Mouse (Mus musculus) hindbrain, embryonic 11.5 days (tissue): ENCODE data around the gene Tgm5. TPM values are rescaled to one million over a fixed set of nuclear protein-coding genes. Genes with fewer than 3 reads are reported as not detected.

Experiments
- ATAC-seq: fragments of 200-750 bp; cut with Nextera tagmentation; 2 replicates; pipeline ENCODE4 v1.8.0; 2017; ENCODE audit warnings: mild to moderate bottlenecking, moderate TSS enrichment, moderate library complexity; ENCODE audit not compliant: low FRiP score
- DNase-seq: peaks from one replicate; pipeline ENCODE4 v3.0.0-alpha.2; 2015; ENCODE audit warnings: low spot score
- H3K27ac ChIP-seq: fragments of 300-500 bp; sonication (generic); 2 replicates; pipeline ENCODE4 v1.5.1; 2014; ENCODE audit warnings: mild to moderate bottlenecking, low read depth, low read length
- H3K27me3 ChIP-seq: fragments of 300-500 bp; sonication (generic); 2 replicates; pipeline ENCODE4 v1.6.1; 2014; ENCODE audit warnings: mild to moderate bottlenecking, low read length, moderate library complexity, mixed read lengths; ENCODE audit not compliant: control insufficient read depth, insufficient read depth
- H3K36me3 ChIP-seq: fragments of 300-500 bp; sonication (generic); 2 replicates; pipeline ENCODE4 v1.6.1; 2014; ENCODE audit warnings: mild to moderate bottlenecking, low read length, moderate library complexity, mixed read lengths; ENCODE audit not compliant: control insufficient read depth, insufficient read depth
- H3K4me1 ChIP-seq: fragments of 300-500 bp; sonication (generic); replicated peaks from 2 replicates; pipeline ENCODE4 v1.6.1; 2014; ENCODE audit warnings: low read length, mixed read lengths; ENCODE audit not compliant: control insufficient read depth, insufficient read depth
- H3K4me2 ChIP-seq: fragments of 300-500 bp; sonication (generic); replicated peaks from 2 replicates; pipeline ENCODE4 v1.6.1; 2014; ENCODE audit warnings: mild to moderate bottlenecking, low read depth, low read length
- H3K4me3 ChIP-seq: fragments of 300-500 bp; sonication (generic); 2 replicates; pipeline ENCODE4 v1.5.1; 2014; ENCODE audit warnings: low read depth, low read length
- H3K9ac ChIP-seq: fragments of 300-500 bp; sonication (generic); 2 replicates; pipeline ENCODE4 v1.6.1; 2014; ENCODE audit warnings: low read depth, low read length
- H3K9me3 ChIP-seq: fragments of 300-500 bp; sonication (generic); 2 replicates; pipeline ENCODE4 v1.6.1; 2016; ENCODE audit warnings: low read length; ENCODE audit not compliant: control insufficient read depth
- WGBS: fragments of 180-500 bp; shearing (Covaris S2); extraction: QIAGEN DNeasy Blood & Tissue Kit; methylation state at CpG from one replicate; pipeline ENCODE4 v1.1.7; 2014; 5-methylcytosine and 5-hydroxymethylcytosine counted together
- polyA plus RNA-seq: library from polyadenylated mRNA; unstranded; fragments of >200 nt; fragmentation: Nextera tagmentation; extraction: Ambion mirVana; gene quantifications from 2 replicates; pipeline ENCODE4 v1.2.1, GENCODE M21; 2014

The Tgm5 gene
- polyA plus RNA-seq, 1 experiment from 2014 or later = not detected

DNA sequence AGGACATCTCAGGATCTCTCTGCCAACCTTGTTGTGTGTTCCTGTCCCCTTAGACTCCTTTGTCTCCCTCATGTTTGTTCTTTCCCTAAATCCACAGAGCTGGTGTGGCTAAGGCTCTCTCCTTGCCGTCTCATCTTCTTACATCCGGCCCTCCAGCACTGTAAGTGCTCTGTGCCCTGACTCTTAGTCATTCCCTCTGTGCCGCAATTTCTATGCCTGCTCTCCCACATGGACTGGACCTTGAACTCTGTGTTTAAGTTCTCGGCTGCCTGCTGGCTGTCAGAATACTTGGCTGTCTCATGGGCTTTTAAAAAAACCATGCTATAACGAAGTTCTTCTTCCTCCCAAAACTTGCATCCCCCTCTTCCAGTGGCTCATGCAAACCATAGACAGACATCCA is 62.7 kb downstream of the Tgm5 start:
- no peaks in the 10 kb centered on the region for H3K27me3 ChIP-seq
- H3K9ac ChIP-seq = no peak overlapping the region
- WGBS = 80% methylated on average over 5 of the region's 5 CpGs
- no peaks in the 10 kb centered on the region for H3K4me1 ChIP-seq
- H3K9me3 ChIP-seq = no peaks in the 10 kb centered on the region
- DNase-seq (no peak), ATAC-seq (no peak)
- no peaks in the 10 kb centered on the region for H3K36me3 ChIP-seq
- no peak overlapping the region for H3K4me3 ChIP-seq
- no peak overlapping the region for H3K27ac ChIP-seq
- no peak overlapping the region for H3K4me2 ChIP-seq

DNA sequence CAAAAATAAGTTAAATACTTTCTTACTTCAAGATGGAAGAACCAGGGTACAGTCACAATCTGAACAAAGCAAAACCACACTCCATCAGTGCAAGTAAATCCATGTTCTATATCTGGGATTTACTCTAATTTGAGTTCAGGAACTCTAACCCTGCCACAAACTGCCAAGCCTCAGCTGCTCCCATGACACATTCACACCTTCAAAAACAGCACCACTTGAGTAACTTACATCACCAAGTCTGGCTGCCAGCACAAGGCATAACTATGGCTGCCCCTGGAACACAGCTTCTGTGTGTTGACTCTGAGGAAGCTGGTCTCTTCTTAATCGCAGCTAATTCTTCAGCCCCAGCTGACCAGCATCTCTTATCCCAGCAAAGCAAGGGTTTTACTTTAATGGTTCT is 68.5 kb downstream of the Tgm5 start:
- ATAC-seq (no peak), DNase-seq (no peak)
- H3K4me1 ChIP-seq = no peaks in the 10 kb centered on the region
- WGBS = 86% methylated on average over 1 of the region's 1 CpGs
- H3K9ac ChIP-seq = no peak overlapping the region
- H3K4me2 ChIP-seq = no peak overlapping the region
- no peak overlapping the region for H3K27ac ChIP-seq
- 0 out of 2 replicates have a peak, but pooled peaks cover 2% of the 10 kb centered on the region for H3K36me3 ChIP-seq
- no peak overlapping the region for H3K4me3 ChIP-seq
- no peaks in the 10 kb centered on the region for H3K27me3 ChIP-seq
- no peaks in the 10 kb centered on the region for H3K9me3 ChIP-seq

DNA sequence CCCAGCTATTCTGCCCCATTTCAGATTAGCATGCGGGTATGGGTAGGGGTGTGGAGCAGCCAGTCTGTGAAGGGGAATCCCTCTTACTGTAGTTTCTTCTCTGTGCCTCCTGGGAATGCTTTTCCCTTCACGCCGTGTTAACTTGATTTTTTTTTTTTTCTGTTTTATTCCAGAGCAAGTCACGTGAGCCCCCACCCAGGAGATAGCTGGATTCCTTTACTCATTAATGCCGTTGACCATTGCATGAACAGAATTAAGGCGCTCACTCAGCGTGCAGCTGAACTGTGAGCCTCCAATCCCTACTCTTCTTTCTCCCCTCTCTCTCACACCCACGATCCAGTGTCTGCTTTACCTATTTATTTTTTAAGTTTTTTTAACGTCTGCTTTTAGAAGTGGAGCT is 69.4 kb downstream of the Tgm5 start:
- H3K9me3 ChIP-seq = no peaks in the 10 kb centered on the region
- H3K9ac ChIP-seq = no peak overlapping the region
- WGBS = 90% methylated on average over 9 of the region's 9 CpGs
- H3K4me3 ChIP-seq = no peak overlapping the region
- H3K27ac ChIP-seq = no peak overlapping the region
- DNase-seq (no peak), ATAC-seq (no peak)
- no peaks in the 10 kb centered on the region for H3K4me1 ChIP-seq
- no peaks in the 10 kb centered on the region for H3K27me3 ChIP-seq
- H3K36me3 ChIP-seq = 0 out of 2 replicates have a peak, but pooled peaks cover 2% of the 10 kb centered on the region
- H3K4me2 ChIP-seq = no peak overlapping the region

DNA sequence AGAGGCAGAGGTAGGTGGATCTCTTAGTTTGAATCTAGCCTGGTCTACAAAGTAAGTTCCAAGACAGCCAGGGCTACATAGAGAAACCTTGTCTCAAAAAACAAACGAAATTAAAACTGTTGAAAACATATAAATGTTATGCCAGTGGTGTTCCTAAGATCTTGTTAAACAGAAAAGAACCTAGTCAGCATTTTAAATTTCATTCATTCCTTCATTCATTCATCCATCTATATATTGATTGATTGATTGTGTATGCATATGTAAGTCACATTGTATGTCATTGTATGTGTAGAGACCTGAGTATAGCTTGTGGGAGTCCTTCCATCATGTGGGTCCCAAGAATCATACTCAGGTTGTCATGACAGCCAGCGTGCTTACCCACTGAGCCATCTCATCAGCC is 70.1 kb downstream of the Tgm5 start:
- 88% methylated on average over 2 of the region's 2 CpGs for WGBS
- ATAC-seq (no peak), DNase-seq (no peak)
- H3K27me3 ChIP-seq = no peaks in the 10 kb centered on the region
- no peaks in the 10 kb centered on the region for H3K9me3 ChIP-seq
- H3K9ac ChIP-seq = no peak overlapping the region
- no peak overlapping the region for H3K27ac ChIP-seq
- H3K36me3 ChIP-seq = 0 out of 2 replicates have a peak, but pooled peaks cover 2% of the 10 kb centered on the region
- H3K4me1 ChIP-seq = no peaks in the 10 kb centered on the region
- no peak overlapping the region for H3K4me3 ChIP-seq
- H3K4me2 ChIP-seq = no peak overlapping the region

DNA sequence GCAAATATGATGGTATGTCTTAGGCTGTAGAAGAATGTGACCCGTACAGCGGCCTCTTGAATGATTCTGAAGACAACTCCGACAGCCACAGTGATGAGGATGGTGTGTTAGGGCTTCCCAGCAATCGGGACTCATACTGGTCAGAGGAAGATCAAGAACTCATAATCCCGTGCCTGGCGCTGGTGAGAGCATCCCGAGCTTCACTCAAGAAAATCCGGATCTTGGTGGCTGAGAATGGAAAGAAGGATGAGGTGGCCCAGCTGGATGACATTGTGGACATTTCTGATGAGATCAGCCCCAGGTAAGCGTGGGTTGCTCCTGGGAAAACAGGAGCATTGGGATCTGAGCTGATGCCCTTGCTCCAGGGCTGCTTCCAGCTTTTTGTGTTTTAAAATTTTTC is 73.0 kb downstream of the Tgm5 start:
- 0 out of 2 replicates have a peak, but pooled peaks cover 2% of the 10 kb centered on the region for H3K36me3 ChIP-seq
- DNase-seq (no peak), ATAC-seq (no peak)
- no peaks in the 10 kb centered on the region; the same call in 1 of the 2 replicates for H3K4me1 ChIP-seq
- no peak overlapping the region for H3K27ac ChIP-seq
- 90% methylated on average over 9 of the region's 9 CpGs for WGBS
- H3K4me3 ChIP-seq = no peak overlapping the region
- H3K9ac ChIP-seq = no peak overlapping the region
- no peaks in the 10 kb centered on the region for H3K27me3 ChIP-seq
- H3K4me2 ChIP-seq = no peak overlapping the region
- H3K9me3 ChIP-seq = no peaks in the 10 kb centered on the region

DNA sequence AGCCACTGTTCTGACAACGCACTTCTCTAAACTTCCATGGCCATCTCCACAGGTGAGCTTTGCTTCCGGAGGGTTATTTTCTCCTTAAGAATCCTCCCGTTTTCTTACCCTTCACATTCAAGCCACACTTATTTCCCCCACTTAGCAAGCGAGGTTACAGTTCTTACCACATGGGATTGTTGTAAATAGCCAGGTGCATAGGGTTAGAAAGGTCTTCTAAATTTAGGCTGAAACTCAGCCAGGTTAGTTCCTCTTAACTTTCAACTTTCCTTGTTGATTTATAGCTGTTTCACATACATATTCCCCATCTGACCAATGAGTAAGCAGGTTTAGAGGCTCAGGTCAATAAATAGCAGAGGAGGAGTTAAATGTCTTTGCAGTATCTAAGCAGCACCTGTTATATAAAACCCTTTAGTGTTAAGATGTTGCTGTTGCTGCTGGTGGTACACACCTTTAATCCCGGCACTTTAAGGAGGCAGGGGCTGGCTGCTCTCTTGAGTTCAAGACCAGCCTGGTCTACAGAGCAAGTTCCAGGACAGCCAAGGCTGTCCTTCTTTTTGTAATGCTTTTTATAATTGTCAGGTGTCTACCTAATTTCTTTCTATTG is 76.5 kb downstream of the Tgm5 start:
- Histone ChIP-seq H3K27me3 (no peaks in the 10 kb centered on the region), H3K4me1 (no peaks in the 10 kb centered on the region; the same call in 1 of the 2 replicates), H3K27ac (no peak overlapping the region), H3K9ac (peak overlapping the region; percentile 81), H3K36me3 (0 out of 2 replicates have a peak, but pooled peaks cover 2% of the 10 kb centered on the region), H3K9me3 (no peaks in the 10 kb centered on the region), H3K4me2 (peak overlapping the region; percentile 77), H3K4me3 (peak overlapping the region; percentile 81)
- WGBS = 25% methylated on average over 5 of the region's 5 CpGs
- ATAC-seq (no peak), DNase-seq (no peak)

DNA sequence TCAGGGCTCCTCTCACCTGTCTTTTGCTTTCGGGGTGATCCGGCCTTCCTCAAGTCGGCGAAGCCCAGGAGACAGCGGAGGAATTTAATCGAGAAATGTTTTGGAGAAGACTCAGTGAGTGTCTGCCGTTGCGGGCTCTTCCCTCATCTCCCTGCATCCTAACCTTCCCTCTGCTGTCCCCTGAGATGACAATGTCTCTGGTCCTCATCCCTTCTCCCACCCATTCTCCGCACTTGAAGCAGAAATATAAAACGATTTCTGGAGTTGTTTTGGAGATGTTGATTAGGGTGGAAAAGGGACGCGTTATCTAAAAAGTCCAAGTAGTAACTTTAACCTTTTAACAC is 77.0 kb downstream of the Tgm5 start:
- H3K4me2 ChIP-seq = peak overlapping the region; percentile 77
- 0 out of 2 replicates have a peak, but pooled peaks cover 2% of the 10 kb centered on the region for H3K36me3 ChIP-seq
- ATAC-seq (no peak; the same call in 1 of the 2 replicates), DNase-seq (no peak)
- no peak overlapping the region for H3K27ac ChIP-seq
- H3K27me3 ChIP-seq = no peaks in the 10 kb centered on the region
- H3K4me1 ChIP-seq = no peaks in the 10 kb centered on the region; the same call in 1 of the 2 replicates
- WGBS = 2% methylated on average over 12 of the region's 12 CpGs
- peak overlapping the region; percentile 81 for H3K9ac ChIP-seq
- H3K9me3 ChIP-seq = no peaks in the 10 kb centered on the region
- H3K4me3 ChIP-seq = peak overlapping the region; percentile 81

DNA sequence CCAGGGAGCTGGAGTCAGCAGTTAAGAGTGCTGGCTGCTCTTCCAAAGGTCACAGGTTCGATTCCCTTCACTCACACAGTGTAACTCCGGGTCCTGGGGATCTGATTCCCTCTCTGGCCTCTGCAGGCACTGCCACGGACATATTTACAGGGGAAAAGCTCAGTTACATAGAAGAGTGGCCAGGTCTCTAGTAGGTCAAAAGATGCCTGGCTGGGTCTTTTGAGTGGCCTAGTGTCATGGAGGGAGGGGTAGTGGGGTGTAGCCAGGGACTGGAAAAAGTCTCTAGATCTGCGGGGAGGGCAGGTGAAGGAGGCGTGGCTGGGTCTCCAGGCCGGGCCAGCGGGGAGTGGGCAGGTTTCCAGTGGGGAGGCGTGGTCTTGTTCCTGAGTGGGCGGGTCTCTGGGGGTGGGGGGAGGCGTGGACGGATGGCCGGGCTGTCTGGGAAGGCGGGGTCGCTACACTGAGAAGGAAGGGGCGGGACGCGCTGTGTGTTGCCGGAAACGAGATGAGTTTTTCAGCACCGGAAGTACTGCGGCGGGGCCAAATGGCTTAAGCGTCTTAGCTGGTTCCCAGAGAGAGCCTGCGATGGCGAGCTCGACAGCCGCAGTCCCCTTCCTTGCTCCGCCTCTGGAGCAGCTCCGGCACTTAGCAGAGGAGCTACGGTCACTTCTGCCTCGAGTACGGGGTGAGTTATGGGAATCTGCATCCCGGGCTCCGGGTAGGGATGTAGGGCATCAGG is 77.5 kb downstream of the Tgm5 start, which contains the start of gene Ccndbp1:
Ccndbp1 (plus strand) TSS at position 479 of the 739 bp plus-strand sequence.
- no peaks in the 10 kb centered on the region for H3K27me3 ChIP-seq
- H3K4me2 ChIP-seq = peak within 1 kb of the TSS; percentile 77
- H3K9me3 ChIP-seq = no peaks in the 10 kb centered on the region
- H3K4me1 ChIP-seq = no peaks in the 10 kb centered on the region; the same call in 1 of the 2 replicates
- peak within 1 kb of the TSS; percentile 81 for H3K4me3 ChIP-seq
- H3K36me3 ChIP-seq = 0 out of 2 replicates have a peak, but pooled peaks cover 2% of the 10 kb centered on the region
- DNase-seq (peak; percentile 91), ATAC-seq (peak; percentile 98)
- WGBS = 2% methylated on average over 34 of the region's 34 CpGs
- H3K9ac ChIP-seq = peak within 1 kb of the TSS; percentile 81
- no peak within 1 kb of the TSS for H3K27ac ChIP-seq
